8 mouse cellular contexts compared by ENCODE assay signal in genomic region chrX:73998911-73999869, GRCm38 (mm10). TPM values are rescaled to one million over a fixed set of nuclear protein-coding genes. Genes with fewer than 3 reads are reported as not detected.
DNase-seq lines count a peak whose midpoint lies in the region; ATAC-seq lines count a peak whose summit lies in the region.

No protein-coding gene starts in this region.

- peak; percentile 93 for ATAC-seq in forebrain, embryonic 14.5 days
- ATAC-seq in hindbrain, embryonic 13.5 days (ENCODE audit: low FRiP score) = peak; percentile 94

- no peak overlapping the region for H3K4me3 ChIP-seq in forebrain, embryonic 14.5 days (ENCODE audit: low read depth, low read length)
- no peak overlapping the region for H3K4me3 ChIP-seq in hindbrain, embryonic 13.5 days
- H3K4me3 ChIP-seq in midbrain, embryonic 10.5 days = peak overlapping the region; percentile 11; the same call in 1 of the 2 replicates

- H3K9me3 ChIP-seq in forebrain, embryonic 14.5 days (replicated peaks; ENCODE audit: control insufficient read depth, low read length) = no peaks in the 10 kb centered on the region
- H3K9me3 ChIP-seq in hindbrain, embryonic 13.5 days = no peaks in the 10 kb centered on the region
- H3K9me3 ChIP-seq in midbrain, embryonic 10.5 days (replicated peaks) = no peaks in the 10 kb centered on the region

- H3K4me2 ChIP-seq in forebrain, embryonic 14.5 days (ENCODE audit: low read length) = peak overlapping the region; percentile 2; the same call in 1 of the 2 replicates
- peak overlapping the region; percentile 40 for H3K4me2 ChIP-seq in hindbrain, embryonic 13.5 days

- no peaks in the 10 kb centered on the region for H3K27me3 ChIP-seq in forebrain, embryonic 14.5 days (replicated peaks; ENCODE audit: control insufficient read depth, insufficient read depth, low read length)
- no peaks in the 10 kb centered on the region for H3K27me3 ChIP-seq in hindbrain, embryonic 13.5 days
- no peaks in the 10 kb centered on the region for H3K27me3 ChIP-seq in midbrain, embryonic 10.5 days (ENCODE audit: low read depth, poor library complexity, severe bottlenecking)

- no peaks in the 10 kb centered on the region for H3K4me1 ChIP-seq in forebrain, embryonic 14.5 days (ENCODE audit: control insufficient read depth, insufficient read depth, low read length)
- peaks cover 7% of the 10 kb centered on the region for H3K4me1 ChIP-seq in hindbrain, embryonic 13.5 days (replicated peaks)
- peaks cover 12% of the 10 kb centered on the region for H3K4me1 ChIP-seq in midbrain, embryonic 10.5 days

- H3K36me3 ChIP-seq in forebrain, embryonic 14.5 days (ENCODE audit: control insufficient read depth, insufficient read depth, low read length) = no peaks in the 10 kb centered on the region
- no peaks in the 10 kb centered on the region for H3K36me3 ChIP-seq in hindbrain, embryonic 13.5 days
- H3K36me3 ChIP-seq in midbrain, embryonic 10.5 days = no peaks in the 10 kb centered on the region

- intact Hi-C loops in left cerebral cortex, postnatal 14 days (cut with DNase I) = no loop called here

- 22% methylated on average over 8 of the region's 8 CpGs for WGBS in forebrain, embryonic 14.5 days
- WGBS in hindbrain, embryonic 13.5 days = 23% methylated on average over 8 of the region's 8 CpGs
- WGBS in midbrain, embryonic 10.5 days = 31% methylated on average over 8 of the region's 8 CpGs

- DNase-seq in adrenal gland, adult 2 months = peak; percentile 68
- DNase-seq in adrenal gland, postnatal 4 days (ENCODE audit: low spot score in 2 of 2) = no peak
- DNase-seq in adrenal gland, postnatal 36 days = peak; percentile 30 to 62
- peak; percentile 84 for DNase-seq in forebrain, embryonic 14.5 days (ENCODE audit: low spot score)
- DNase-seq in left cerebral cortex, postnatal 14 days (ENCODE audit: low spot score in 2 of 2) = peak; percentile 46 to 72
- peak; percentile 38 for DNase-seq in midbrain, embryonic 10.5 days (ENCODE audit: low spot score)
- peak; percentile 74 for DNase-seq in telencephalon, adult 2 months (ENCODE audit: low read depth, low spot score)

- H3K9ac ChIP-seq in forebrain, embryonic 14.5 days (ENCODE audit: low read length) = no peak overlapping the region
- no peak overlapping the region for H3K9ac ChIP-seq in hindbrain, embryonic 13.5 days

- H3K27ac ChIP-seq in forebrain, embryonic 14.5 days (ENCODE audit: low read depth, low read length) = peak overlapping the region; percentile 56
- H3K27ac ChIP-seq in hindbrain, embryonic 13.5 days = peak overlapping the region; percentile 80
- H3K27ac ChIP-seq in midbrain, embryonic 10.5 days (replicated peaks) = peak overlapping the region; percentile 78

RNA-seq across cellular contexts. Expression of gene Irak1, which starts 24.5 kb away (rescaled TPM):
- total RNA-seq in adrenal gland, adult 2 months (2021) = 100 to 1,000 TPM; 113 to 130 TPM
- 586 and 733 TPM in 2 replicates for polyA plus RNA-seq in adrenal gland, adult 2 months (2012; rRNA removed)
- total RNA-seq in adrenal gland, postnatal 4 days (2021) = 100 to 1,000 TPM; 127 to 128 TPM
- total RNA-seq in adrenal gland, postnatal 36 days (2021) = 100 to 1,000 TPM; 112 to 117 TPM
- 22.9 and 23.7 TPM in 2 replicates for polyA plus RNA-seq in forebrain, embryonic 14.5 days (2014; fragmentation: Nextera tagmentation; extraction: Ambion mirVana)
- 38.5 and 39.7 TPM in 2 replicates for polyA plus RNA-seq in hindbrain, embryonic 13.5 days (2015; fragmentation: Nextera tagmentation; extraction: Ambion mirVana)
- total RNA-seq in left cerebral cortex, postnatal 14 days (2021) = 10 to 100 TPM; 32.1 to 38.5 TPM
- 56.0 and 57.3 TPM in 2 replicates for polyA plus RNA-seq in midbrain, embryonic 10.5 days (2016; fragmentation: Nextera tagmentation; extraction: Ambion mirVana)

RNA-seq across cellular contexts. Expression of gene Hcfc1, which starts 33.0 kb away (rescaled TPM):
- 10 to 100 TPM; 44.2 to 66.4 TPM for total RNA-seq in adrenal gland, adult 2 months (2021)
- polyA plus RNA-seq in adrenal gland, adult 2 months (2012; rRNA removed) = 73.8 and 113 TPM in 2 replicates
- 10 to 100 TPM; 93.9 to 95.8 TPM for total RNA-seq in adrenal gland, postnatal 4 days (2021)
- 10 to 100 TPM; 56.9 to 57.1 TPM for total RNA-seq in adrenal gland, postnatal 36 days (2021)
- 58.3 and 61.1 TPM in 2 replicates for polyA plus RNA-seq in forebrain, embryonic 14.5 days (2014; fragmentation: Nextera tagmentation; extraction: Ambion mirVana)
- 50.8 and 52.1 TPM in 2 replicates for polyA plus RNA-seq in hindbrain, embryonic 13.5 days (2015; fragmentation: Nextera tagmentation; extraction: Ambion mirVana)
- total RNA-seq in left cerebral cortex, postnatal 14 days (2021) = 10 to 100 TPM; 71.8 to 73.7 TPM
- 69.6 and 78.0 TPM in 2 replicates for polyA plus RNA-seq in midbrain, embryonic 10.5 days (2016; fragmentation: Nextera tagmentation; extraction: Ambion mirVana)

Comparison
In these comparisons a context has a peak if more than half of its experiments do, and no peak if none do; other contexts are left out.
1. DNase-seq: peak in adrenal gland, adult 2 months (single experiment), adrenal gland, postnatal 36 days (2 of 2), forebrain, embryonic 14.5 days (single experiment), left cerebral cortex, postnatal 14 days (2 of 2), midbrain, embryonic 10.5 days (single experiment) and telencephalon, adult 2 months (single experiment); none in adrenal gland, postnatal 4 days (0 of 2).
2. Peak in every context shown above with its lines, with median percentiles within 50 percentile points of each other: H3K27ac ChIP-seq.